18 mouse cellular contexts compared by ENCODE assay signal in the genomic region with DNA sequence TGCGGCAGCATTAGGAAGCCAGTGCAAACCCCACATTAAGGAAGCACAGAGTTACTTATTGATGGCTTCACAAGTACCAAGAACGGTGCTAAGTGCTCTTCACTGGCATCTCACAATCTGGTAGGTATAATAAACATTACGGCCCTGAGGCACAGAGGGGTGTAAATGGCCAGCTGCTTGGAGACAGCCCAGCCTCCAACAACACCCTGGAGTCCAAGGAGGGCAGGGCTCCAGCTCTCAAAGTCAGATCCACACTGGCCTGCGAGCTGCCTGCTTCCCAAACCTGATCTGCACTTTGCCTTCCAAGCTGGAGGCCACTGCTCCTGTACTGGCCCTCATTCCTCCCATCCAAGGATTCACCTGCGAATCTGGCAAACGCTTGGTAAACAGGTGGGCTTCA.
A peak's percentile ranks its signal among the peaks of the same experiment; 100 is the strongest.
DNase-seq lines count a peak whose midpoint lies in the region; ATAC-seq and TF ChIP-seq lines count a peak whose summit lies in the region.
"Had no signal": no experiment of that assay in that cellular context is flagged by ENCODE, and none has a peak within 500 bp of the region (broad histone marks: within the 10 kb centered on the region; RNA-seq: fewer than 3 reads in every experiment).

No protein-coding gene starts in this region.

- H3K9ac ChIP-seq in heart, embryonic 12.5 days: peak overlapping the region; percentile 18; the same call in 1 of the 2 replicates
- no peak overlapping the region for H3K9ac ChIP-seq in lung, postnatal 0 days (replicated peaks; ENCODE audit: low read depth)
- 0 out of 2 replicates have a peak overlapping the region, but pooled peaks have one; percentile 24 for H3K9ac ChIP-seq in stomach, postnatal 0 days (ENCODE audit: low read length)
- H3K9ac ChIP-seq: liver, embryonic 13.5 days; lung, embryonic 15.5 days; midbrain, embryonic 15.5 days; stomach, embryonic 15.5 days had no signal

- H3K4me3 ChIP-seq in heart, embryonic 12.5 days: no peak overlapping the region
- H3K4me3 ChIP-seq in kidney, adult 2 months (ENCODE audit: insufficient read depth, low read depth, low read length): no peak overlapping the region
- no peak overlapping the region for H3K4me3 ChIP-seq in lung, postnatal 0 days (ENCODE audit: low read depth, low read length)
- H3K4me3 ChIP-seq in stomach, postnatal 0 days (ENCODE audit: low read depth, low read length): no peak overlapping the region
- H3K4me3 ChIP-seq: liver, embryonic 13.5 days; lung, embryonic 15.5 days; megakaryocyte, embryonic 14.5 days; midbrain, embryonic 15.5 days; stomach, embryonic 15.5 days had no signal

- no peak for TF ChIP-seq POLR2A in kidney, adult 2 months (IDR thresholded peaks at IDR 0.05; ENCODE audit: low read depth, low read length)

- no peak for TF ChIP-seq EP300 in lung, postnatal 0 days (IDR thresholded peaks at IDR 0.05)
- no peak for TF ChIP-seq EP300 in stomach, postnatal 0 days (optimal IDR thresholded peaks at IDR 0.05)

- H3K4me1 ChIP-seq in heart, embryonic 12.5 days (replicated peaks): peaks cover 74% of the 10 kb centered on the region
- H3K4me1 ChIP-seq in kidney, adult 2 months (ENCODE audit: control insufficient read depth, insufficient read depth, low read length): peaks cover 17% of the 10 kb centered on the region; the same call in 1 of the 2 replicates
- peaks cover 18% of the 10 kb centered on the region for H3K4me1 ChIP-seq in lung, postnatal 0 days (ENCODE audit: insufficient read depth, low read depth, low read length)
- peaks cover 15% of the 10 kb centered on the region for H3K4me1 ChIP-seq in stomach, postnatal 0 days (replicated peaks; ENCODE audit: control insufficient read depth, insufficient read depth)

- H3K27ac ChIP-seq in heart, embryonic 12.5 days (ENCODE audit: poor library complexity, severe bottlenecking): peak overlapping the region; percentile 81; the same call in 1 of the 2 replicates
- no peak overlapping the region for H3K27ac ChIP-seq in kidney, adult 2 months (ENCODE audit: insufficient read depth, low read depth, low read length)
- H3K27ac ChIP-seq in lung, postnatal 0 days (ENCODE audit: low read length): no peak overlapping the region
- H3K27ac ChIP-seq in stomach, postnatal 0 days (replicated peaks): peak overlapping the region; percentile 45; the same call in 1 of the 2 replicates
- H3K27ac ChIP-seq: liver, embryonic 13.5 days; lung, embryonic 15.5 days; midbrain, embryonic 15.5 days; stomach, embryonic 15.5 days had no signal

- no peaks in the 10 kb centered on the region for H3K9me3 ChIP-seq in heart, embryonic 12.5 days (replicated peaks)
- no peaks in the 10 kb centered on the region for H3K9me3 ChIP-seq in lung, postnatal 0 days (ENCODE audit: low read length)
- no peaks in the 10 kb centered on the region for H3K9me3 ChIP-seq in stomach, postnatal 0 days (ENCODE audit: control insufficient read depth, low read length)
- H3K9me3 ChIP-seq: liver, embryonic 13.5 days; lung, embryonic 15.5 days; megakaryocyte, embryonic 14.5 days; midbrain, embryonic 15.5 days; stomach, embryonic 15.5 days had no signal

- WGBS in heart, embryonic 12.5 days: 59% methylated on average over 6 of the region's 6 CpGs
- WGBS in kidney, adult 2 months: 48% methylated on average over 6 of the region's 6 CpGs
- WGBS in lung, postnatal 0 days: 60% methylated on average over 6 of the region's 6 CpGs
- WGBS in stomach, postnatal 0 days: 60% methylated on average over 6 of the region's 6 CpGs

- no peaks in the 10 kb centered on the region for H3K27me3 ChIP-seq in heart, embryonic 12.5 days (replicated peaks)
- no peaks in the 10 kb centered on the region for H3K27me3 ChIP-seq in kidney, adult 2 months (replicated peaks; ENCODE audit: control insufficient read depth, insufficient read depth, low read length)
- no peaks in the 10 kb centered on the region for H3K27me3 ChIP-seq in lung, postnatal 0 days (replicated peaks; ENCODE audit: insufficient read depth, low read length)
- no peaks in the 10 kb centered on the region for H3K27me3 ChIP-seq in stomach, postnatal 0 days (ENCODE audit: control insufficient read depth, insufficient read depth, low read length)
- H3K27me3 ChIP-seq: lung, embryonic 15.5 days; midbrain, embryonic 15.5 days; stomach, embryonic 15.5 days had no signal

- intact Hi-C loops in heart, postnatal 36 days (cut with DNase I): no loop called here

- ATAC-seq in heart, embryonic 12.5 days (ENCODE audit: insufficient number of reproducible peaks, low FRiP score): no peak
- ATAC-seq in lung, postnatal 0 days: peak; percentile 46
- ATAC-seq in stomach, postnatal 0 days (ENCODE audit: low FRiP score, low TSS enrichment): no peak
- ATAC-seq: forebrain, embryonic 16.5 days; midbrain, embryonic 15.5 days had no signal

- DNase-seq in heart, postnatal 36 days: no peak
- peak; percentile 68 for DNase-seq in kidney, adult 2 months
- DNase-seq in kidney, postnatal 10 days: no peak
- DNase-seq in lung, postnatal 0 days (ENCODE audit: low spot score): peak; percentile 48
- no peak for DNase-seq in lung, postnatal 4 days
- DNase-seq in stomach, postnatal 0 days (ENCODE audit: low spot score): no peak
- no peak for DNase-seq in ovary, postnatal 36 days (ENCODE audit: low spot score)
- DNase-seq: adrenal gland, postnatal 25 days; cerebellum, adult 2 months; heart, postnatal 4 days; liver, embryonic 13.5 days; thymus, postnatal 14 days had no signal

- TF ChIP-seq CTCF in kidney, adult 2 months (conservative IDR thresholded peaks at IDR 0.05; ENCODE audit: insufficient read depth, insufficient read length, low read depth, low read length): no peak
- TF ChIP-seq CTCF in lung, postnatal 0 days (IDR thresholded peaks at IDR 0.05): no peak
- TF ChIP-seq CTCF in stomach, postnatal 0 days (IDR thresholded peaks at IDR 0.05; ENCODE audit: low read depth): no peak

- H3K36me3 ChIP-seq in heart, embryonic 12.5 days: 0 out of 2 replicates have a peak, but pooled peaks cover 2% of the 10 kb centered on the region
- H3K36me3 ChIP-seq in kidney, adult 2 months (ENCODE audit: control insufficient read depth, insufficient read depth, low read length): no peaks in the 10 kb centered on the region
- no peaks in the 10 kb centered on the region for H3K36me3 ChIP-seq in lung, postnatal 0 days (ENCODE audit: insufficient read depth, low read length)
- peaks cover 8% of the 10 kb centered on the region; the same call in 1 of the 2 replicates for H3K36me3 ChIP-seq in stomach, postnatal 0 days (ENCODE audit: control insufficient read depth, insufficient read depth, low read length)
- H3K36me3 ChIP-seq: liver, embryonic 13.5 days; midbrain, embryonic 15.5 days; stomach, embryonic 15.5 days had no signal

- no peak overlapping the region for H3K4me2 ChIP-seq in heart, embryonic 12.5 days
- no peak overlapping the region for H3K4me2 ChIP-seq in lung, postnatal 0 days (replicated peaks; ENCODE audit: low read depth, low read length)
- H3K4me2 ChIP-seq in stomach, postnatal 0 days (replicated peaks; ENCODE audit: low read depth): no peak overlapping the region
- H3K4me2 ChIP-seq: liver, embryonic 13.5 days; lung, embryonic 15.5 days; midbrain, embryonic 15.5 days; stomach, embryonic 15.5 days had no signal

Comparison
In these comparisons a context has a peak if more than half of its experiments do, and no peak if none do; other contexts are left out.
1. DNase-seq: peak in kidney, adult 2 months (single experiment) and lung, postnatal 0 days (single experiment); none in heart, postnatal 36 days (0 of 2), kidney, postnatal 10 days (single experiment), lung, postnatal 4 days (0 of 2), stomach, postnatal 0 days (single experiment) and ovary, postnatal 36 days (single experiment).
2. H3K27ac ChIP-seq: peak in heart, embryonic 12.5 days (single experiment) and stomach, postnatal 0 days (single experiment); none in kidney, adult 2 months (single experiment) and lung, postnatal 0 days (single experiment).